Mouse (Mus musculus): ENCODE measurements around the gene Gm20695.
"Not testable (repeated sequence)": the region's sequence is repeated elsewhere in the genome, so short reads cannot be mapped to it uniquely, and the experiment has no call there.

Gene Gm20695

GRCm38 (mm10) chr16:3884201-3885064 is at the start of gene Gm20695, which contains the start of gene Zfp597:
TSS of gene Gm20695 (plus strand) at chr16:3884648.
TSS of gene Zfp597 (minus strand) at chr16:3884561.
- peak; percentile 93 for DNase-seq (ENCODE audit: low read depth, low spot score)

GRCm38 (mm10) chr16:3835461-3835860 is 49.0 kb upstream of the Gm20695 start:
- no peak for DNase-seq (ENCODE audit: low read depth, low spot score)

GRCm38 (mm10) chr16:3839157-3839885 is 45.1 kb upstream of the Gm20695 start:
- DNase-seq (ENCODE audit: low read depth, low spot score), result no peak

GRCm38 (mm10) chr16:3842989-3843388 is 41.5 kb upstream of the Gm20695 start:
- peak; percentile 8 for DNase-seq (ENCODE audit: low read depth, low spot score)

GRCm38 (mm10) chr16:3843796-3844195 is 40.7 kb upstream of the Gm20695 start:
- no peak for DNase-seq (ENCODE audit: low read depth, low spot score)

GRCm38 (mm10) chr16:3846711-3847518 is 37.5 kb upstream of the Gm20695 start, which contains the start of gene Zfp174:
TSS of gene Zfp174 (plus strand) at chr16:3847268.
- DNase-seq (ENCODE audit: low read depth, low spot score), result peak; percentile 95

GRCm38 (mm10) chr16:3847871-3848270 is 36.6 kb upstream of the Gm20695 start:
- no peak for DNase-seq (ENCODE audit: low read depth, low spot score)

GRCm38 (mm10) chr16:3848416-3848815 is 36.0 kb upstream of the Gm20695 start:
- no peak for DNase-seq (ENCODE audit: low read depth, low spot score)

- not testable (repeated sequence) for DNase-seq (ENCODE audit: low read depth, low spot score)
Observed at GRCm38 (mm10) chr16:3851301-3851700, 33.1 kb upstream of the Gm20695 start.

GRCm38 (mm10) chr16:3852586-3852985 is 31.9 kb upstream of the Gm20695 start:
- no peak for DNase-seq (ENCODE audit: low read depth, low spot score)

GRCm38 (mm10) chr16:3854437-3855182 is 29.8 kb upstream of the Gm20695 start:
- DNase-seq (ENCODE audit: low read depth, low spot score), result no peak

GRCm38 (mm10) chr16:3855776-3856175 is 28.7 kb upstream of the Gm20695 start:
- DNase-seq (ENCODE audit: low read depth, low spot score), result no peak

GRCm38 (mm10) chr16:3859254-3859653 is 25.2 kb upstream of the Gm20695 start:
- DNase-seq (ENCODE audit: low read depth, low spot score), result no peak

GRCm38 (mm10) chr16:3871815-3872214 is 12.6 kb upstream of the Gm20695 start:
- no peak for DNase-seq (ENCODE audit: low read depth, low spot score)

GRCm38 (mm10) chr16:3872216-3873047 is 12.0 kb upstream of the Gm20695 start, which contains the start of gene Naa60:
TSS of gene Naa60 (plus strand) at chr16:3872375.
- DNase-seq (ENCODE audit: low read depth, low spot score), result peak; percentile 94

- no peak for DNase-seq (ENCODE audit: low read depth, low spot score)
Observed at GRCm38 (mm10) chr16:3876346-3876745, 8.1 kb upstream of the Gm20695 start.

- peak; percentile 6 for DNase-seq (ENCODE audit: low read depth, low spot score)
Observed at GRCm38 (mm10) chr16:3885065-3885670, 720 bp downstream of the Gm20695 start.

- DNase-seq (ENCODE audit: low read depth, low spot score), result no peak
Observed at GRCm38 (mm10) chr16:3891621-3892295, 7.3 kb downstream of the Gm20695 start.

GRCm38 (mm10) chr16:3893739-3894138 is 9.3 kb downstream of the Gm20695 start:
- no peak for DNase-seq (ENCODE audit: low read depth, low spot score)

Data from mesoderm, embryonic 11.5 days (tissue).